Mouse (Mus musculus) regulatory T cell (primary cell): ENCODE measurements at regions not wholly inside any gene's neighbourhood (a gene's known extent, or its start where the extent isn't known, plus 50 kb on each side); places are given as distances from the start of the nearest gene placed in this dataset.

Source experiments
- in situ Hi-C: fragments of 300-600 bp; cut with MboI, MseI; formaldehyde crosslinking; loops from one replicate; pipeline ENCODE4 v1.15.1; 2025; ENCODE audit warnings: high pct_unique_total_duplicates

DNA sequence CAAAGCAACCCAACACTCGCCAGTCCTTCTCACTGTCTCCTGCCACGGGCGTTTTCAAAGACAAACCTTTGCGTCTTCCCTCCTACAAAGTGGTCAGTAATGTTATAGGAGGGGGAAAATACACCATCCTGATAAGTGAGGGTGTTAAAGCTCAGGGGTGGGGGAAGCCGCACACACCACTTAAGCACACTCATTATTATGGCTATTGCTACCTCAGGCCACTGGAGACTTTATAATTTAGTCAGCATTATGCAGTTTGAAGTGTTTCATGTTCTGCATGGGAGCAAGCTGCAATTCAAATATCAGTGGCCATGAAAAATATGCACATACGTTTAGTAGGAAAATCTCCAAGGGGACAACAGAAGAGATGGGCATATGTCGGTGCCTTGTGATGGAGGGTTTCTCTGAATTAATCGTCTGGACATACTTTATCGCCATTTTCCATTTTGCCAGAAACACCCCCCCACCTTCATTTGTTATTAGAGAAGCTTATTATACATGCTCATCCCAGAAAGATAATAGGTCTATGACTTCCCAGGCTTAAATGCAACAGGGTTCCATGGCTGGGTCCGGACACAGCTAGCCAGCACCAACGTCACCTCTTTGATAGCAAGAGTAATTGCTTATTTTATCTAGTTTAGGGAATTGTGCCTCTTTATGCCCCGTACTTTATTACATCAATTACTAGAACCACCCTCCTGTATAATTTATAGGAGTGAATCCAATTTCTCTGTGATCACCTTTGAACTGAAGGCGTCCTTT is 193.5 kb upstream of the Adamts16 start:
- in situ Hi-C loops: no loop called here

DNA sequence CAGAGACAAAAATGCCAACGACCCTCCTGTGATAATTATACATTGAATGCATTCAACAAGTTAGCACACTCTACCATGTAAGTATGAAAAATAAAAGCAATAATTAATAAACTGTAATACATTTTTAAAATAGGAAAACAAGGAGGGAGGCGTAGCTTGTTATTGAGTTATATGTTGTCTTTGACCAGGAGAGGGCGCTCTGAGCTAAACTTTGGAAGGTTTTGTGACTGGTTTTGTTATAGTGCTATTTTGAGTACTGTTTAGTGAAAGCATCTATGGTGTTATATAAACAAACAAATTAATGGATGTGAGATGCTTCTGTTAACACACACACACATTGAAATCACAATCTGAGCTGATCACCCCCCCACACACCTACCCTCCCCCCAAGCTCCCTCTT is 166.6 kb upstream of the Adamts16 start:
- in situ Hi-C loops: loop anchor here (10.0 kb wide), 1 partner anchor 363 kb away; no protein-coding TSS in a partner anchor

DNA sequence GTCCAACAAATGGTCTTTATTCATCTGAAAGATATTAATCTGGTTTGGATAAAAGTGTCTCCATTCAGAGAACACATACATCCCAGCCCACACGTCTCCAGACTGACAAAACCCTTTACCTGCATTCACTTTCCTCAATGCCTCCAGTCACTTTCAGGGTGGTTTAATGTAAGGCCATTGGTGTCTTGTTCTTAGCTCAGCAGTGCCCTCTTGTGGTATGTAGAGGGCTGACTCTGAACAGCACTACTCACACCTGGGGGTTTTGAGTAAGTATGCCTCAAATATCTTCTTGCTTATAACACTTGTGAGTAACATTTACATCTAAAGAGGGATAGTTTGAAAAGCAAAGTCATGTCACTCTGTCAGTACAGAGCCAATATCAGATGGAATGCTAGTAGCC is 164.5 kb upstream of the Adamts16 start:
- in situ Hi-C loops: loop anchor here (10.0 kb wide), 1 partner anchor 361 kb away; no protein-coding TSS in a partner anchor

DNA sequence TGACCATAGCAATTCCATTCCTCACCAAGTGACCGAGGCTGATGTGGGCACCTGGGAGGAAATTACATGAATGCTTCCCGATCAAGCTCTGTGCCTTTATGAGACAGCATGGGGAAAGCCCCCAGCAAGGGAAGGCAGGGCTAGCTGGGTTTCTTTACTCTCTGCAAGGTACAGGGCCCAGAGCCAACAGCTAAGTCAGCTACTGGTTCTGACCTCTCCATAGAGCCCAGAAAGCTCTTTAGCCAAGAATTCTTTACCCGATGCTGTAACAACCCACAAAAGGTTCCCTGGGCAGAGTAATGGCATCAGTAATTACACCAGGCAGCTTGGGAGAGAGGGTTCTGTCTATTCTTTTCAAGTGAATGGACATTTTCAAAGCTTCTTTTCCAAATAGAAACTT is 161.9 kb upstream of the Adamts16 start:
- in situ Hi-C loops: loop anchor here (10.0 kb wide), 1 partner anchor 359 kb away; no protein-coding TSS in a partner anchor

DNA sequence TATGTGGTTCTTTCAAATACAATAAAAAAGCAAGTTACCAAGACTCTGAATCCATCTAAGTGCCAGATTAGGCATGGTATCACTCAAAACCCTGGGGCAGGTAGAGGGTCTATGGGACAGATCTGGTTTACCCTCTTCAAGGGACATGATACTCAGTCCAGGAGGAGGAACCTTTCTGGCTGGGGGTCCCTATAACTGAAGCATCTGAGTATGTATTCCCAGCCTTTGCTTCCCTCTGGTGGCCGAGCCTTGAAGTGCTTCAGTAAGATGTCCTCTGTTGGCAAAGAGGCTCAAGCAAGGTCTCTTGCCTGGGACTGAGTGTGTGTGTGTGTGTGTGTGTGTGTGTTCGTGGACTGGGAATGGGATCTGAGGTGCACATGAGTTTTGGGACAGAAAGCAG is 159.7 kb upstream of the Adamts16 start:
- in situ Hi-C loops: loop anchor here (10.0 kb wide), 1 partner anchor 356 kb away; no protein-coding TSS in a partner anchor

GRCm38 (mm10) chr13:71000422-71001008 is 158.9 kb upstream of the Adamts16 start:
- in situ Hi-C loops: loop anchor here (10.0 kb wide), 1 partner anchor 356 kb away; no protein-coding TSS in a partner anchor

- in situ Hi-C loops: no loop called here
These were observed 151.9 kb upstream of the Adamts16 start for GRCm38 (mm10) chr13:70993522-70993921.

DNA sequence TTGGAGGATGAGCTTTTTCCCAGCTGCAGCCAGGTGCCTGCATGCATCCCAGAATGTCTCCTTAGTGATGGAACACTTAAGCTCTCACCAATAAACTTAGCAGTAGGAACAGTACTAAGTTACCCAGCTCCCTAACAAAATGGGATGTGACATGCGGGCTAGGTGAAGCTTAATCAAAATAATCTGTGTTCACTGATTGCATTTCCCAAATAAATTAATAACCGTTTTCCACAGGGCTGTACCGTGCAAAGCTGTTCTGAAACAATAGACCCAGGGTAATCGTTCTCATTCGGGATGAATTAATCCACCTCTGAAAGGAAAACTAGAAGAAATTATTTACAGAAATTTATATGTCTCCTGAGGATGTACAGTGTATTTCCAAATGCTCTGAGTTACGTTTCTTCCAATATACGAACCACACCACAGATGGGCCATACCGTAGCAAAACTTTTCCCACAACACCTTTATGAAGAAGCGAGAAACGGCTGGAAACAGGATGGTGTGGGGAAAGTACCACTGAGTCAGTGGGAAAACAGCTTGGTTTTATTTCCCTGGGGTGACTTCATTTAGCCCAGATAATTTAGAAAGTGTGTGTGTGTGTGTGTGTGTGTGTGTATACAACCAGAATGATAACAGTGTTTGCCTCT is 148.5 kb upstream of the Adamts16 start:
- in situ Hi-C loops: no loop called here

- in situ Hi-C loops: no loop called here
These were observed 137.7 kb upstream of the Adamts16 start for GRCm38 (mm10) chr13:70979344-70979743.

GRCm38 (mm10) chr13:70978547-70979307 is 137.1 kb upstream of the Adamts16 start:
- in situ Hi-C loops: no loop called here

GRCm38 (mm10) chr13:70969596-70969995 is 128.0 kb upstream of the Adamts16 start:
- in situ Hi-C loops: no loop called here

DNA sequence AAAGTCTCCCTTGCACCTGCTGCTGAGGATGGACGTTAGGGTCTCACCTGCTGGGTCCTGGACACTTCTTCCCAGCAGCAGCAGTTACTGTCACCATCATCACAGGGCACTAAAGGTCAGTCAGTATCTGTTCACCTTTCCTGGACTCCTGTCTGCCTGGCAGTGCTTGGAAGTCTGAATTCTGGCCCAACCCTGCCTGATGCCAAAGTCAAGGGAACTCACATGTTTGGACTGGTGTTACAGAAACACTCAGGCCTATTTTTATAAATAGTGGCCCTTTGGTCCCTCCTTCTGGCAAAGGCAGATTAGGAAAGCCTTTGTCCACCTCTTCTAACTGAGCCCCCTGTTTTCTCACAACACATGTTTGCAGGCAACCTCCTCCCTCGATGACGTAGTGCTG is 126.2 kb upstream of the Adamts16 start:
- in situ Hi-C loops: no loop called here

DNA sequence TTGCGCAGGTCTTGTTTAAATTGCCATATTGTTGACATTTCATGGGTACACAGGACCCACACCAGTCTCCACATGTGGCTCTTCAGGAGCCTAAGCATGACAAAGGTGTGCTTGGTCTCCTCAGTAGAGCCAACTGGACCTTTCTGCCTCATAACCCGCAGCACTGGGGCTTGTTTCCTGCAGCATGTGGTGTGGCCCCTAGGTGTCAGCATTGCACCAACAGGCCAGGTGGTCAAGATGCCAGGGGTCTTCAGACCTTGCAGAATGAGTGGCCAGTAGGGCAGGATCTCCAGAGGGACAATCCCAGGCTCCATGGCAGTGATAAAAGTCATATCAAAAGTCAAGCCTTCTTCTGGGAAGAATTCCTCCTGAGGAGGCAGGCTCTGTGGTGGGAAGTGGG is 121.8 kb upstream of the Adamts16 start:
- in situ Hi-C loops: no loop called here

- in situ Hi-C loops: no loop called here
These were observed 92.9 kb upstream of the Adamts16 start for GRCm38 (mm10) chr13:70934309-70935037.

- in situ Hi-C loops: no loop called here
These were observed 72.2 kb upstream of the Adamts16 start for GRCm38 (mm10) chr13:70913834-70914233.

GRCm38 (mm10) chr13:70910934-70911333 is 69.3 kb upstream of the Adamts16 start:
- in situ Hi-C loops: no loop called here

GRCm38 (mm10) chr13:70904834-70905233 is 63.2 kb upstream of the Adamts16 start:
- in situ Hi-C loops: no loop called here

DNA sequence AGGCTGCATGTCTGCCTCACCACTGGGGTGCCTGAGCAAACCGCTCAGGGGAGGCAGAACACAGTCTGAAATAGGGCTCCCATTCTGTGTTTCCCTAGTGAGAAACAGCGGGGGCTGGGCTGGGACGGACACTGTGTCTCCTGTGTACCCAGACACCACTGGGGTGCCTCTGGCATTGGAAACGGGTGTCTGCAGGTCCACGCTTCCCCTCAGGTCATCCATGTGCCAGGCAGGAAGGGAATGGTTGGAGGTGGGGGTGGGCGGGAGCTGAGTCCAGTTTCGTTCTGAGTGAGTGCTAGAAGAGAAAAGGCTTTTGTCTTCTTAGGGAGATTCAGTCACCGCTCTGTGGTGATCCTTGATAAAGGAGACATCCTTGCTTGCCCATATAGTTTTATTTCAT is 62.2 kb upstream of the Adamts16 start:
- in situ Hi-C loops: no loop called here

- in situ Hi-C loops: no loop called here
These were observed 61.5 kb upstream of the Adamts16 start for GRCm38 (mm10) chr13:70903150-70903549.

DNA sequence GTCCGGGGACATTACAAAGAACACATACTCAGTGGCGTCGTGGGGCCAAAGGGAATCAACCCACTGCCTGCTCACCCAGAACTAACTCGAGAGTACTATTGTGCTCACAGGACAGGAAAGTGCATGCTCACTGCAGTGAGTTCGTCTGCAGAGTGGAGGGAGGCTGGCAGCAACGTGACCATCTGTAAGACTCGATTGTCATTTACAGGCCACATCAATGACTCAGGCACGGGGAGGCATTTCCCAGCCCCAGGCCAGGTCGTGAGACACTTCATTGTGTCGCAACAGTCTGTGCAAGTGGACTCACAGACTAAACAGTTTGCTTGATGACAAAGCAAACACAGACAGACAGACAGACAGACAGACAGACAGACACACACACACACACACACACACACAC is 61.1 kb upstream of the Adamts16 start:
- in situ Hi-C loops: no loop called here

GRCm38 (mm10) chr13:70891634-70892033 is 50.0 kb upstream of the Adamts16 start:
- in situ Hi-C loops: no loop called here
